Mouse (Mus musculus): Measurements from ENCODE around the gene Ctnna2. TPM values are rescaled to one million over a fixed set of nuclear protein-coding genes. Genes with fewer than 3 reads are reported as not detected.
A peak's percentile ranks its signal among the peaks of the same experiment; 100 is the strongest.

The Ctnna2 gene
- polyA plus RNA-seq, 1 experiment from 2014 or later: not detected

- ATAC-seq: no peak
- ChIA-PET POLR2A (no interaction called here), CTCF (no interaction called here)
- DNase-seq (ENCODE audit: low read depth, low spot score): no peak
- in situ Hi-C loops (cut with MboI; ENCODE audit: low pct_unique_long_range_greater_than_20kb): no loop called here
- peak; percentile 13 for TF ChIP-seq CTCF (IDR thresholded peaks at IDR 0.05)
- H3K27me3 ChIP-seq: no peaks in the 10 kb centered on the region
Observed at GRCm38 (mm10) chr6:77578612-77579011, 400.9 kb downstream of the Ctnna2 start.

- ChIA-PET CTCF (no interaction called here), POLR2A (no interaction called here)
- in situ Hi-C loops (cut with MboI; ENCODE audit: low pct_unique_long_range_greater_than_20kb): no loop called here
Observed at GRCm38 (mm10) chr6:77577585-77577984, 401.9 kb downstream of the Ctnna2 start.

GRCm38 (mm10) chr6:77572614-77573013, 406.9 kb downstream of the Ctnna2 start:
- no peak for ATAC-seq
- H3K27me3 ChIP-seq: no peaks in the 10 kb centered on the region
- peak; percentile 30 for TF ChIP-seq CTCF (IDR thresholded peaks at IDR 0.05)
- CTCF ChIA-PET: no interaction called here
- POLR2A ChIA-PET: no interaction called here
- in situ Hi-C loops (cut with MboI; ENCODE audit: low pct_unique_long_range_greater_than_20kb): no loop called here
- no peak for DNase-seq (ENCODE audit: low read depth, low spot score)

More at GRCm38 (mm10) chr6:77577585-77577984, 401.9 kb downstream of the Ctnna2 start:
- DNase-seq (ENCODE audit: low read depth, low spot score) (no peak), ATAC-seq (no peak)
- H3K27me3 ChIP-seq: no peaks in the 10 kb centered on the region
- TF ChIP-seq CTCF (IDR thresholded peaks at IDR 0.05): peak; percentile 29

GRCm38 (mm10) chr6:77569851-77570250, 409.6 kb downstream of the Ctnna2 start:
- ChIA-PET POLR2A (interaction anchor here (1.3 kb wide), 1 partner anchor 9 kb away, joined by 3 read pairs; no protein-coding TSS in a partner anchor), CTCF (no interaction called here)
- in situ Hi-C loops (cut with MboI; ENCODE audit: low pct_unique_long_range_greater_than_20kb): no loop called here
- ATAC-seq: no peak
- DNase-seq (ENCODE audit: low read depth, low spot score): no peak
- no peak for TF ChIP-seq CTCF (IDR thresholded peaks at IDR 0.05)
- no peaks in the 10 kb centered on the region for H3K27me3 ChIP-seq

- POLR2A ChIA-PET: no interaction called here
- no peak for TF ChIP-seq CTCF (IDR thresholded peaks at IDR 0.05)
- DNase-seq (ENCODE audit: low read depth, low spot score) (no peak), ATAC-seq (no peak)
- CTCF ChIA-PET: no interaction called here
- no peaks in the 10 kb centered on the region for H3K27me3 ChIP-seq
- in situ Hi-C loops (cut with MboI; ENCODE audit: low pct_unique_long_range_greater_than_20kb): no loop called here
Observed at GRCm38 (mm10) chr6:77556181-77556580, 423.3 kb downstream of the Ctnna2 start.

GRCm38 (mm10) chr6:77537055-77537807, 442.3 kb downstream of the Ctnna2 start:
- in situ Hi-C loops (cut with MboI; ENCODE audit: low pct_unique_long_range_greater_than_20kb): no loop called here
- CTCF ChIA-PET: interaction anchor here (2.0 kb wide), 1 partner anchor 11 kb away, joined by 5 read pairs; no protein-coding TSS in a partner anchor

GRCm38 (mm10) chr6:77527636-77528035, 451.9 kb downstream of the Ctnna2 start:
- ChIA-PET POLR2A (no interaction called here), CTCF (interaction anchor here (1.2 to 1.9 kb wide), 2 partner anchors 17 to 67 kb away, joined by 3 to 4 read pairs; no protein-coding TSS in a partner anchor)
- TF ChIP-seq CTCF (IDR thresholded peaks at IDR 0.05): no peak
- in situ Hi-C loops (cut with MboI; ENCODE audit: low pct_unique_long_range_greater_than_20kb): no loop called here
- DNase-seq (ENCODE audit: low read depth, low spot score) (no peak), ATAC-seq (no peak)
- H3K27me3 ChIP-seq: peaks cover 4% of the 10 kb centered on the region

More at GRCm38 (mm10) chr6:77537055-77537807, 442.3 kb downstream of the Ctnna2 start:
- H3K27me3 ChIP-seq: no peaks in the 10 kb centered on the region
- no peak for TF ChIP-seq CTCF (IDR thresholded peaks at IDR 0.05)
- DNase-seq (ENCODE audit: low read depth, low spot score) (no peak), ATAC-seq (no peak)
- POLR2A ChIA-PET: no interaction called here

GRCm38 (mm10) chr6:77521836-77522235, 457.7 kb downstream of the Ctnna2 start:
- POLR2A ChIA-PET: no interaction called here
- TF ChIP-seq CTCF (IDR thresholded peaks at IDR 0.05): no peak
- CTCF ChIA-PET: no interaction called here
- in situ Hi-C loops (cut with MboI; ENCODE audit: low pct_unique_long_range_greater_than_20kb): no loop called here
- H3K27me3 ChIP-seq: no peaks in the 10 kb centered on the region
- ATAC-seq (no peak), DNase-seq (ENCODE audit: low read depth, low spot score) (no peak)

- DNase-seq (ENCODE audit: low read depth, low spot score) (no peak), ATAC-seq (no peak)
- H3K27me3 ChIP-seq: no peaks in the 10 kb centered on the region
- TF ChIP-seq CTCF (IDR thresholded peaks at IDR 0.05): no peak
- POLR2A ChIA-PET: no interaction called here
- in situ Hi-C loops (cut with MboI; ENCODE audit: low pct_unique_long_range_greater_than_20kb): no loop called here
- CTCF ChIA-PET: no interaction called here
Observed at GRCm38 (mm10) chr6:77516515-77516914, 463.0 kb downstream of the Ctnna2 start.

GRCm38 (mm10) chr6:77511805-77512204, 467.7 kb downstream of the Ctnna2 start:
- no peak for TF ChIP-seq CTCF (IDR thresholded peaks at IDR 0.05)
- in situ Hi-C loops (cut with MboI; ENCODE audit: low pct_unique_long_range_greater_than_20kb): no loop called here
- POLR2A ChIA-PET: no interaction called here

GRCm38 (mm10) chr6:77491721-77492120, 487.8 kb downstream of the Ctnna2 start:
- TF ChIP-seq CTCF (IDR thresholded peaks at IDR 0.05): no peak
- in situ Hi-C loops (cut with MboI; ENCODE audit: low pct_unique_long_range_greater_than_20kb): no loop called here
- no peak for ATAC-seq
- no peak for DNase-seq (ENCODE audit: low read depth, low spot score)
- POLR2A ChIA-PET: no interaction called here
- no peaks in the 10 kb centered on the region for H3K27me3 ChIP-seq
- CTCF ChIA-PET: interaction anchor here (1.0 kb wide), 1 partner anchor 29 kb away, joined by 3 read pairs; no protein-coding TSS in a partner anchor

More at GRCm38 (mm10) chr6:77511805-77512204, 467.7 kb downstream of the Ctnna2 start:
- no peaks in the 10 kb centered on the region for H3K27me3 ChIP-seq
- CTCF ChIA-PET: interaction anchor here (1.2 to 2.5 kb wide), 2 partner anchors 12 to 16 kb away, joined by 4 to 5 read pairs; no protein-coding TSS in a partner anchor
- ATAC-seq: no peak
- no peak for DNase-seq (ENCODE audit: low read depth, low spot score)
